ENCODE assay signal across 21 mouse cellular contexts in the genomic region with DNA sequence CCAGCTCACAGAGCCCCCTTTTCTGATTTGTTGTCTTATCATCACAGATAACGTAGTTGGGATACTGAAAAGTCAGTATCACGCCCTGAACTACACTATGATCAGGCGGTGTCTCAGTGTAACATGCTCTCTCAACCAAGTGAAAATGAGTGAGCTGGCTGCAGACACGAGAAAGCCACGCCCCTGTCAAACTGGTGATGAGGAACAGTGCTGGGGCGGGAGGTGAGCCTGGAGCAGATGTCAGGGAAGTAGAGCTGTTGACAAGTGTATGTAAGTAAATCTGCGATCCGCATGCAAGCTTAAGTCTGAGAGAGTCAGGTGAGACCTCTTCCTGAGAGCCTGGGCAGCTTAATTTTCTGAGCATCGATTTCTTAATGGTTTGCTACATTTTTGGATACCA.
DNase-seq lines count a peak whose midpoint lies in the region; ATAC-seq lines count a peak whose summit lies in the region.
"Had no signal": no experiment of that assay in that cellular context is flagged by ENCODE, and none has a peak within 500 bp of the region (broad histone marks: within the 10 kb centered on the region; RNA-seq: fewer than 3 reads in every experiment).

No protein-coding gene starts in this region.

- H3K27ac ChIP-seq in kidney, embryonic 15.5 days, result no peak overlapping the region
- H3K27ac ChIP-seq: heart, adult 2 months; heart, embryonic 13.5 days; hindbrain, embryonic 12.5 days had no signal

- peak; percentile 41; the same call in 1 of the 2 replicates for ATAC-seq in kidney, embryonic 15.5 days (replicated peaks; ENCODE audit: low FRiP score)
- ATAC-seq: activated CD4-positive, CD25-positive, alpha-beta regulatory T cell, adult 4 months; forebrain, embryonic 16.5 days; hindbrain, embryonic 16.5 days; inflammation-experienced regulatory T-cells, adult 6 months; intestine, postnatal 0 days; Patski had no signal

- H3K4me2 ChIP-seq in kidney, embryonic 15.5 days, result no peak overlapping the region
- H3K4me2 ChIP-seq: heart, embryonic 13.5 days; hindbrain, embryonic 12.5 days had no signal

- no peak overlapping the region for H3K9ac ChIP-seq in kidney, embryonic 15.5 days
- H3K9ac ChIP-seq: heart, embryonic 13.5 days; hindbrain, embryonic 12.5 days had no signal

- H3K4me1 ChIP-seq in kidney, embryonic 15.5 days, result peaks cover 10% of the 10 kb centered on the region; the same call in 1 of the 2 replicates
- H3K4me1 ChIP-seq: hindbrain, embryonic 12.5 days had no signal

- H3K4me3 ChIP-seq in kidney, embryonic 15.5 days (replicated peaks), result no peak overlapping the region
- H3K4me3 ChIP-seq: heart, adult 2 months; heart, embryonic 13.5 days; hindbrain, embryonic 12.5 days had no signal

- H3K36me3 ChIP-seq in kidney, embryonic 15.5 days, result no peaks in the 10 kb centered on the region
- H3K36me3 ChIP-seq: heart, embryonic 13.5 days; hindbrain, embryonic 12.5 days had no signal

- WGBS in kidney, embryonic 15.5 days, result 48% methylated on average over 9 of the region's 9 CpGs

- H3K9me3 ChIP-seq in kidney, embryonic 15.5 days (replicated peaks), result no peaks in the 10 kb centered on the region
- H3K9me3 ChIP-seq: heart, embryonic 13.5 days; hindbrain, embryonic 12.5 days had no signal

- no peaks in the 10 kb centered on the region for H3K27me3 ChIP-seq in kidney, embryonic 15.5 days
- H3K27me3 ChIP-seq: heart, embryonic 13.5 days; hindbrain, embryonic 12.5 days; Patski had no signal

- DNase-seq in embryo, embryonic 11 days, result peak; percentile 24
- no peak for DNase-seq in embryo, embryonic 9.5 days (ENCODE audit: extremely low spot score)
- DNase-seq in kidney, postnatal 36 days, result no peak
- peak; percentile 31 to 44 for DNase-seq in kidney, postnatal 4 days
- no peak for DNase-seq in kidney, postnatal 25 days
- DNase-seq in urinary bladder, postnatal 14 days (ENCODE audit: low spot score), result no peak
- DNase-seq: adrenal gland, postnatal 14 days; cerebellum, adult 11-12 months; cerebellum, adult 9-11 months; gastrocnemius, postnatal 10 days; heart, adult 2 months; heart, postnatal 4 days had no signal

Comparison
In these comparisons a context has a peak if more than half of its experiments do, and no peak if none do; other contexts are left out.
1. DNase-seq: peak in embryo, embryonic 11 days (single experiment) and kidney, postnatal 4 days (2 of 2); none in embryo, embryonic 9.5 days (single experiment), kidney, postnatal 36 days (0 of 2), kidney, postnatal 25 days (0 of 2) and urinary bladder, postnatal 14 days (single experiment).